Mouse (Mus musculus): Measurements from ENCODE around the gene 1110008P14Rik. TPM values are rescaled to one million over a fixed set of nuclear protein-coding genes. Genes with fewer than 3 reads are reported as not detected.

Gene 1110008P14Rik
- polyA plus RNA-seq, 1 experiment from 2014 or later = 39.2 TPM

GRCm38 (mm10) chr2:32420647-32421046, 38.9 kb upstream of the 1110008P14Rik start:
- Histone ChIP-seq H3K27me3 (no peaks in the 10 kb centered on the region), H3K4me1 (replicated peaks) (peaks cover 45% of the 10 kb centered on the region), H3K36me3 (peaks cover 56% of the 10 kb centered on the region), H3K27ac (no peak overlapping the region), H3K9ac (no peak overlapping the region), H3K4me3 (replicated peaks) (no peak overlapping the region), H3K4me2 (no peak overlapping the region), H3K9me3 (replicated peaks) (no peaks in the 10 kb centered on the region)
- DNase-seq (no peak), ATAC-seq (ENCODE audit: low read depth) (no peak)
- WGBS (ENCODE audit: insufficient replicate concordance) = 77% methylated on average over 6 of the region's 6 CpGs

GRCm38 (mm10) chr2:32420066-32420608, 38.4 kb upstream of the 1110008P14Rik start:
- Histone ChIP-seq H3K36me3 (peaks cover 61% of the 10 kb centered on the region), H3K9me3 (replicated peaks) (no peaks in the 10 kb centered on the region), H3K27ac (no peak overlapping the region), H3K4me1 (replicated peaks) (peaks cover 40% of the 10 kb centered on the region), H3K4me3 (replicated peaks) (no peak overlapping the region), H3K27me3 (no peaks in the 10 kb centered on the region), H3K9ac (no peak overlapping the region), H3K4me2 (no peak overlapping the region)
- DNase-seq (no peak), ATAC-seq (ENCODE audit: low read depth) (no peak)
- 79% methylated on average over 12 of the region's 12 CpGs for WGBS (ENCODE audit: insufficient replicate concordance)

- peaks cover 67% of the 10 kb centered on the region for H3K36me3 ChIP-seq
- WGBS (ENCODE audit: insufficient replicate concordance) = 82% methylated on average over 3 of the region's 3 CpGs
- H3K4me1 ChIP-seq (replicated peaks) = peaks cover 32% of the 10 kb centered on the region
- H3K27ac ChIP-seq = peak overlapping the region; percentile 72
- H3K4me2 ChIP-seq = no peak overlapping the region
- ATAC-seq (ENCODE audit: low read depth) = peak; percentile 54
- DNase-seq = no peak
- H3K4me3 ChIP-seq (replicated peaks) = no peak overlapping the region
- H3K9ac ChIP-seq = no peak overlapping the region
- H3K27me3 ChIP-seq = no peaks in the 10 kb centered on the region
- no peaks in the 10 kb centered on the region for H3K9me3 ChIP-seq (replicated peaks)
Observed at GRCm38 (mm10) chr2:32419359-32419758, 37.6 kb upstream of the 1110008P14Rik start.

DNA sequence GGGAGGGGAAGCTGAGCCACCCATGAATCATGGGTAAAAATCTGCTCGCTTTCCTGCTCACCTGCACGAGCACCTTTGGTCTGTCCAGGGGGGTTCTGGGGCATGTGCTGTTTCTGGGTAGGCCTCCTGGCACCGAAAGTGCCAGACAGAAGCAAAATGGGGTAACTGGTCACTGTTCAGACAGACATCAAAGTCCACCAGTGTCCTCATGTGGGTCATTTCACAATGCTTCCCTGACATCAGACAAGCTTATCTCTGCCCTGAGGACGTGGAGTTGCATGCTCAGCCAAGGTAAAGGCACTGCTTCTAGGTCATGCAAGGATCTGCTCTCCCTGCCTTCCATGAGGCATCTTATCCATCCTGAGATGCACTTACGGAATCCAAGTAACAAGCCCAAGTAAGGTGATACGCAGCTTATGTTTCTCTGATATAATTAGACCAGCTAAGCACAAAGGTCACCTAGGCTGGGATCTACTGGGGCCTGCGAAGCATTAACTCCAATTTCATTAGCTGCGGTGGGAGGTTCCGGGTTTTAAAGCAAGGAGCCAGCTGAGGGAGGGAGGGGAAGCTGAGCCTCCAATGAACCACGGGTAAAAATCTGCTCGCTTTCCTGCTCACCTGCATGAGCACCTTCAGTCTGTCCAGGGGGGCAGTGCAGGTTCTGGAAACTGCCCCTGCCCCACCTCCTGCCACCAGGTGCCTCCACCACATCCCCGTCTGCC, 36.9 kb upstream of the 1110008P14Rik start:
- H3K36me3 ChIP-seq = peaks cover 75% of the 10 kb centered on the region
- H3K4me1 ChIP-seq (replicated peaks) = peaks cover 25% of the 10 kb centered on the region
- peak; percentile 30; the same call in 1 of the 2 replicates for ATAC-seq (ENCODE audit: low read depth)
- WGBS (ENCODE audit: insufficient replicate concordance) = 76% methylated on average over 12 of the region's 12 CpGs
- no peak overlapping the region for H3K4me3 ChIP-seq (replicated peaks)
- H3K27ac ChIP-seq = peak overlapping the region; percentile 72
- DNase-seq = no peak
- H3K4me2 ChIP-seq = no peak overlapping the region
- no peaks in the 10 kb centered on the region for H3K9me3 ChIP-seq (replicated peaks)
- no peaks in the 10 kb centered on the region for H3K27me3 ChIP-seq
- H3K9ac ChIP-seq = no peak overlapping the region

DNA sequence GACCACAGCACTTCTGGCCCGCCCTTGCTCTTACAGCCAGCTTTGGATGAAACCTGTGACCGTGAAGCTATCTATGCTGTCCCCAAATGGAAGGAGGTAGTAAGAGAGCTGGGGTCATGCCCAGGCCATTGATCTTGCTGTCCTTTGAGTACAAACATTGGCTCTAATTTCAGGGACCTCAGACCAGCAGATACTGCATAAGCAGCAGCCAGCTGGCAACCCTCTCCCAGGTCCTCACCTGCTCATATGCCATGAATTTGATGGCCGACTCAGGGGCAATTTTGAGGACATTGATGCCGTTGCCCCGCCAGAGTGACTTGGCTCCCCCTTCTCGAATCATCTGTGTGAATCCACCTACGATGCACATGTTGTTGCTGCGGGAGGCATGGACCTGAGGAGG, 35.7 kb upstream of the 1110008P14Rik start:
- Histone ChIP-seq H3K9ac (no peak overlapping the region), H3K27me3 (no peaks in the 10 kb centered on the region), H3K27ac (no peak overlapping the region), H3K4me2 (no peak overlapping the region), H3K4me1 (replicated peaks) (peaks cover 19% of the 10 kb centered on the region), H3K36me3 (peaks cover 76% of the 10 kb centered on the region), H3K9me3 (replicated peaks) (no peaks in the 10 kb centered on the region), H3K4me3 (replicated peaks) (no peak overlapping the region)
- DNase-seq (no peak), ATAC-seq (ENCODE audit: low read depth) (no peak)
- WGBS (ENCODE audit: insufficient replicate concordance) = 79% methylated on average over 8 of the region's 8 CpGs

- H3K27ac ChIP-seq = no peak overlapping the region
- H3K27me3 ChIP-seq = no peaks in the 10 kb centered on the region
- 77% methylated on average over 2 of the region's 2 CpGs for WGBS (ENCODE audit: insufficient replicate concordance)
- H3K9me3 ChIP-seq (replicated peaks) = no peaks in the 10 kb centered on the region
- H3K4me1 ChIP-seq (replicated peaks) = peaks cover 10% of the 10 kb centered on the region
- no peak overlapping the region for H3K9ac ChIP-seq
- no peak for DNase-seq
- peaks cover 76% of the 10 kb centered on the region for H3K36me3 ChIP-seq
- H3K4me3 ChIP-seq (replicated peaks) = no peak overlapping the region
- ATAC-seq (ENCODE audit: low read depth) = no peak
- no peak overlapping the region for H3K4me2 ChIP-seq
Observed at GRCm38 (mm10) chr2:32416556-32416955, 34.8 kb upstream of the 1110008P14Rik start.

- Histone ChIP-seq H3K27me3 (no peaks in the 10 kb centered on the region), H3K9me3 (replicated peaks) (no peaks in the 10 kb centered on the region), H3K27ac (no peak overlapping the region), H3K4me2 (no peak overlapping the region), H3K4me3 (replicated peaks) (no peak overlapping the region), H3K36me3 (peaks cover 71% of the 10 kb centered on the region), H3K4me1 (replicated peaks) (peaks cover 6% of the 10 kb centered on the region), H3K9ac (no peak overlapping the region)
- WGBS (ENCODE audit: insufficient replicate concordance) = 87% methylated on average over 12 of the region's 12 CpGs
- ATAC-seq (ENCODE audit: low read depth) = no peak
- DNase-seq = no peak
Observed at GRCm38 (mm10) chr2:32415801-32416200, 34.1 kb upstream of the 1110008P14Rik start.

DNA sequence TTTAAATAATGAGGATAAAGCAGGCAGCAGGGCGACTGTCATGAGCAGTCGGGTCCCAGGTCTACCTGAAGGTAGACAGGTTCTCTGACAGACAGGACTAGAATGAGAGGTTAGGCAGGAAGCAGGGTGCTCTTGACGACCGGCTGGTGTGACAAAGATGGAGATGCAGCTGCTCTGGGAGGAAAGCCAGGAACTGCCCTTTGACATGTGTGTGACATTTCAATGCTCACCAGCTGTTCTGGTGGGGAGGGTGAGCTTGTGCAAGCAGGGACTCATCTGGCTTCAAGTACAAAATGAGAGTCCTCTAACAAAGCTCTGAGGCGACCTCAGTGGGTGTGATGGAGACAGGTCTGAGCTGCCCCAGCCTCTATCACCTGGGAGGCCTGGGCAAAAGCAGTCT, 32.2 kb upstream of the 1110008P14Rik start:
- no peak overlapping the region for H3K9ac ChIP-seq
- H3K27me3 ChIP-seq = no peaks in the 10 kb centered on the region
- 61% methylated on average over 5 of the region's 5 CpGs for WGBS (ENCODE audit: insufficient replicate concordance)
- no peak for DNase-seq
- H3K36me3 ChIP-seq = peaks cover 52% of the 10 kb centered on the region
- H3K4me2 ChIP-seq = no peak overlapping the region
- H3K27ac ChIP-seq = no peak overlapping the region
- peaks cover 7% of the 10 kb centered on the region for H3K4me1 ChIP-seq (replicated peaks)
- H3K4me3 ChIP-seq (replicated peaks) = no peak overlapping the region
- ATAC-seq (ENCODE audit: low read depth) = no peak
- no peaks in the 10 kb centered on the region for H3K9me3 ChIP-seq (replicated peaks)

GRCm38 (mm10) chr2:32412742-32413531, 31.2 kb upstream of the 1110008P14Rik start:
- Histone ChIP-seq H3K36me3 (peaks cover 42% of the 10 kb centered on the region), H3K9me3 (replicated peaks) (no peaks in the 10 kb centered on the region), H3K4me3 (replicated peaks) (no peak overlapping the region), H3K27ac (no peak overlapping the region), H3K27me3 (0 out of 2 replicates have a peak, but pooled peaks cover 2% of the 10 kb centered on the region), H3K9ac (no peak overlapping the region), H3K4me1 (replicated peaks) (peaks cover 13% of the 10 kb centered on the region), H3K4me2 (no peak overlapping the region)
- WGBS (ENCODE audit: insufficient replicate concordance) = 62% methylated on average over 6 of the region's 6 CpGs
- DNase-seq (no peak), ATAC-seq (ENCODE audit: low read depth) (no peak)

GRCm38 (mm10) chr2:32411407-32411806, 29.7 kb upstream of the 1110008P14Rik start:
- ATAC-seq (ENCODE audit: low read depth) = no peak
- Histone ChIP-seq H3K4me2 (no peak overlapping the region), H3K4me3 (replicated peaks) (no peak overlapping the region), H3K4me1 (replicated peaks) (peaks cover 13% of the 10 kb centered on the region), H3K9me3 (replicated peaks) (no peaks in the 10 kb centered on the region), H3K36me3 (peaks cover 27% of the 10 kb centered on the region), H3K9ac (no peak overlapping the region), H3K27ac (no peak overlapping the region), H3K27me3 (0 out of 2 replicates have a peak, but pooled peaks cover 2% of the 10 kb centered on the region)
- 80% methylated on average over 7 of the region's 7 CpGs for WGBS (ENCODE audit: insufficient replicate concordance)
- DNase-seq = no peak
